Mouse (Mus musculus) c-Kit-positive CD71-positive TER-119-negative erythroid progenitor cells, embryonic 14.5 days (primary cell): ENCODE measurements around the gene Slc12a7.
A peak's percentile ranks its signal among the peaks of the same experiment; 100 is the strongest.
"Not testable (repeated sequence)": the region's sequence is repeated elsewhere in the genome, so short reads cannot be mapped to it uniquely, and the experiment has no call there.

Experiments used
- DNase-seq: peaks from one replicate; pipeline ENCODE4 v3.0.0-alpha.2; 2013; ENCODE audit warnings: low read depth

Gene Slc12a7

GRCm38 (mm10) chr13:73732742-73733700 lies at the start of gene Slc12a7:
Gene Slc12a7, plus strand, starts transcription at chr13:73733094.
- no peak for DNase-seq

GRCm38 (mm10) chr13:73683682-73684081 lies 49.2 kb upstream of the Slc12a7 start:
- no peak for DNase-seq

DNA sequence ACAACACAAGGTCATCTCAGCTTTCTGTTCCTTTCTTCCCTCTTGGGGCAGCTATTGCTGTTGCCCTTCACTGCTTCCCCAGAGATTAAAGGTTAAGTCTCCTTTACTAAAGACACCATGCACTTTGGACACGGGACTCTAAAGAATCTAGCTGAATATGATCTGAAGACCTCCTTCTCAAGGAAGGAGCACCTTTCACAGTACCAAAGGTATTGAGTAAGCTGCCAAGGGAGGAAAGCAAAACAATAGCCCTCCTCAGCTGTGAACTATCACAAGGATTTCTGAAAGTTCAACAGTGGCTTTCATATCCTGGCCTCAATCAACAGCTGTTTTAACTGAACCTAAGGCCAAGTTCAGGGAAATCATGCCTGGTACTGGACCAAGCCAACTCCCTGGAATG lies 48.5 kb upstream of the Slc12a7 start:
- no peak for DNase-seq

GRCm38 (mm10) chr13:73685502-73685901 lies 47.4 kb upstream of the Slc12a7 start:
- no peak for DNase-seq

DNA sequence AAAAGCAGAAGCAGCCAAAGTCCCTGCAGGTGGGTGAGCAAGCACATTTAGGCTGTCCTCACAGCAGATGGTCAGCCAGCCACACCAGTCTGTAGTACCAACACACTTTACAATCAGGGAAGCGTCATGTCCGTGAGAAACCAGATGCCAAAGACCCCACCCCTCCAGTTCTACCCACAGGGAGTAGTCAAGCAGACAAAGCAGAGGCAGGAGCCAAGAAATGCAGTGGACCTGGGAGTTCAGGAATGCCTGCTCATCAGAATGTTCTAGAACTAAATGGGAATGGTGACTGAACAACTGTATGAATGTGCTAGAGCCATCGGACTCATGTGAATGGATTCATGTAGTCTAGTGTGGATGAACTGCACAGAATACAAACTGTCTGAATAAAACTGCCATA lies 45.3 kb upstream of the Slc12a7 start:
- no peak for DNase-seq

- no peak for DNase-seq
These were observed 44.0 kb upstream of the Slc12a7 start for GRCm38 (mm10) chr13:73688934-73689333.

GRCm38 (mm10) chr13:73692249-73692868 lies 40.5 kb upstream of the Slc12a7 start:
- DNase-seq: peak; percentile 3

DNA sequence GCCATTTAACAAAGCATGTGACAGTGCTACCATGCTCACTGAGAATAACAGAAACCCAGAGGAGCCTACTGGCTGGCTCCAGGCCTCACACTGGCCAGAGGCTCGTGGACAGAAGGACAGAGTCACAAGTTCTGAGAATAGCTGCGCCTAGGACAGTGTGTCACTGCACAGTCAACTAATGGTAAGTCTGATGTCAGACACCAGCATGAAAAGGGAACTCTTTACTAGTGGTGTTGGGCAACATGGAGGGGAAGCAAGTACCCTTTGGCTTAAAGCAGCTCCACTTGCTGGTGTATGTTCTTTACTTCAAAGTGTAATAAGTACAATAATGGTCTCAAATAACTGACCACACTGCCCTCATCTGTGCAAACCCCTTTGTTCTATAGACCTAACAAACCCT lies 39.6 kb upstream of the Slc12a7 start:
- DNase-seq: no peak

- DNase-seq: no peak
These were observed 37.9 kb upstream of the Slc12a7 start for GRCm38 (mm10) chr13:73694972-73695371.

DNA sequence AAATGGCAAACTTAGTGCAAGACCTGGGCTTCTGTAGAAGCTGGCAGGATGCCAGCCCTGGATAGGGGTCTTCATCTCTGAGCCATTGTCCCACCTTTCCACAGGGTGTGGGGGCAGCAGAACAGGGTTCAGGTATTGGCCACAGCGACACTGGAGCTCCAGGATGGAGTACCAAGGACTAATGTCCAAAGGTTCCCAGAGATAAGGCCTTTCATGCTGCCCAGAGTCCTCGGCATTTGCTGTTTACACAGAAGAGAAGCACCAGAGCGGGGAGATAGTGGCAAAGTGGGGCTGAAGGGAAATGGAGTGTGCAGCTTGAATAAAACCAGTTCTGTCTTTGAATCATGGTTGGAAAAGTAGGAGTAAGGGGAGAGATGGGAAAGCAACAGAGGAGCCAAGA lies 36.4 kb upstream of the Slc12a7 start:
- no peak for DNase-seq

DNA sequence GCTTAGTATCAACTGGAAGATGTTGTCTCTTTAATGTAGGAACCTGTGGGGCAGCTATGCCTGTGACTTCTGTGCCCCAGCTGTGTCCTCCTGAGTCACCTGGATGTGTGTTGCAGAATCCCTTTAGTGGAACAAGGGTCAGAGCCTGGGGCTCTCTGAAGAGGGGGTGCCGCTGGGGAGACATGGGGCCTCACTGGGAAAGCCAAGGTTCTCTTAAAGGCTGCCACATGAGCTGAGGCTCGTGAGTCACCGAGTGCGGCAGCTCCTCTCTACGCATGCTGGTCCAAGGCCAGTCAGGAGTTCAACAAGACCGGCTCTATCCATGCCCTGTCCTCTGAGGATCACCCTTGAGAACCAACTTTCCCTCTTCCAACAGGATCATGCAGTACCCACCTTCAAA lies 33.2 kb upstream of the Slc12a7 start:
- DNase-seq: no peak

- DNase-seq: no peak
These were observed 32.3 kb upstream of the Slc12a7 start for GRCm38 (mm10) chr13:73700554-73700953.

DNA sequence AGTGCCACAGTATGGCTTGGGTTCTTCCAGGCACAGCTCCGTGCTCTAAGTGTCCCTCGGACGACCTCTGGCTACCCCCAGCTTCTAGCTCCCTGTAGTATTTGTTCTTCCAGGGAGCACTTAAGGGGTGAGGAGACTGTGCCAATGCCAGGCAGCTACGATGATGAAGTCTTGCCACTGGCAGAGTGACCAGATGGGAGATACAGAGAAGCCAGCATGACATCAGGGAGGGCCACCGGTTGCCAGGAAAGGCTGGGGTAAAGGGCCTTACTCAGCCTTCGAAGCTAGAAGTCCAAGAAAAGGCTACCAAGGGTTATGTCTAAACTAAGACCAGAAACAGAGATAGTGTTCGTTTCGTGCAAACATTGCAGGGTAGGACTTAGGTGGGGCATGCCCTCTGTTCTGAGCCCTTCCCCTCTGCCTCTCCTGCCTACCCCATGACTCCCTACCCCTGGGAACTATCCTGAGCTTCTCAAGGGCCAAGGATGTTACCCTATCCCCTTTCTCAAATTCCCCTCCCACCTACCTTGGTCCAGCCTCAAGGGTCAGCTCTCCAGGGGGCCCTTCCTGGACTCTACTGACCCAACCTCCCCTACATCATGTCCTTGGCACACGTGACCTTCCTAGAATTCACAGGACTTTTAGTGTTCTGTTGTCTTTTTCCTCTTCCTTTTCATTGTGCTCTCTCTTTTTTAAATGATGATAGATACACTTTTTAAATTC lies 31.6 kb upstream of the Slc12a7 start:
- DNase-seq: no peak

DNA sequence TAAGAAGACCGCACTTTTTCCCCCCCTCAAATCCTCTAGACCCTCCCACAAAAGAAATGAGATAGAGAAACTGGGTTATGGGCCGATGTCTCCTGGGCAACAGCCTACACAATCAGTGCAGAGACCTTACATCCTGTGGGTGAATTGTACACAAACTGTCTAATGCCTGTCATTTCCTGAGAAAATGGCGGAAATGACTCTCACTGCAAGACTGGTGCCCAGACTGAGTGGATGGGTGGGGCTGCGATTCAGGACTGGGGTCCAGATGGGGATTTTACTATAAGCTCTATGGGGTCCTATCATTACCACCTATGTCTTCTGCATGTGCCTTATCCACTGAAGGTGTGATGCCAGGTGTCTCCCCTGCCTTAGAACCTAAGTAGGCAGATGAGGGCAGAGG lies 30.1 kb upstream of the Slc12a7 start:
- DNase-seq: no peak

GRCm38 (mm10) chr13:73703486-73703885 lies 29.4 kb upstream of the Slc12a7 start:
- not testable (repeated sequence) for DNase-seq

DNA sequence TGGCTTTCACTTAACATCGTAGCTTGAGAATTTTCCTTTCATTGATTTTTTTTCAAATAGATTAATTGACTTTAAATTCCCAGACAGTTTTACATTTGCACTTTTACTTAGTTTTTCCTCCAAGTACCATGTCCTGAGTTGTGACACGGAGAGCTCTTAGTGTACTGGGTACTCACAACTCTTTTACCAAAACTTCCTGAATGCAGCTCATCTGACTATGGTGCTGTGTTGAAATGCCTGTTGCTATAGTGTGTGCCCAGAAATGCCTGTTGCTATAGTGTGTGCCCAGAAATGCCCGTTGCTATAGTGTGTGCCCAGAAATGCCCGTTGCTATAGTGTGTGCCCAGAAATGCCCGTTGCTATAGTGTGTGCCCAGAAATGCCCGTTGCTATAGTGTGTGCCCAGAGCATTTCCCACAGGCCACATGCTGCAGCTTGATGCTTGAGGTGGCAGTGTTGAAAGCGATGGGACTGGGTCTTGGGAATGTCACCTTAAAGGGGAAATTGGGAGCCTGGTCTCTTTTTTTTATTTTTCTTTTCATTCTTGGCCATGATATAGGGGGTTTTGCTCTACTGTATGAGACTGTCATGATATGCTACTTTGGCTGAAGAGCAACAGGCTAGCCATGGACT lies 28.1 kb upstream of the Slc12a7 start, which contains the start of gene Slc6a19:
TSS of gene Slc6a19 (minus strand) at position 172 of the 632 bp plus-strand sequence.
- DNase-seq: no peak

DNA sequence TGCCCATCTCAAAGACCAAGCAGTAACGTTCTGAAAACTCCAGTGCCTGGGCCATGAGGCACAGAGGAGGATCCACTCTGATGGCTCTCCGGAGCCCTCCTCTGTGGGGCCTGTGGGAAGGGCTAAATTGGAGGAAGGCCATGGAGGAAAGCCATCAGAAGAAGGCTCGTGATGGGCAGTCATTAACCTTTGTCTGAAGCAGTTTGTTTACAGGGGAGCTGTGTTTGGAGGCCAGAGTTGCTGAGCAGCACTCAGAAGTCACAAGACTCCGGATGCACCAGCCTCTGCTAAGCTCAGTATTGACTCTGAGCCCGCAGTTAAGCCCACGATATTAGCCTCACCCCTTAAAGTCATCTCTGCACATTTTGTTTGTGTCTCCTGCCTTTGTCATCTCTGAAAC lies 23.4 kb upstream of the Slc12a7 start:
- no peak for DNase-seq

GRCm38 (mm10) chr13:73711221-73711620 lies 21.7 kb upstream of the Slc12a7 start:
- DNase-seq: no peak

- no peak for DNase-seq
These were observed 21.1 kb upstream of the Slc12a7 start for GRCm38 (mm10) chr13:73711803-73712202.

DNA sequence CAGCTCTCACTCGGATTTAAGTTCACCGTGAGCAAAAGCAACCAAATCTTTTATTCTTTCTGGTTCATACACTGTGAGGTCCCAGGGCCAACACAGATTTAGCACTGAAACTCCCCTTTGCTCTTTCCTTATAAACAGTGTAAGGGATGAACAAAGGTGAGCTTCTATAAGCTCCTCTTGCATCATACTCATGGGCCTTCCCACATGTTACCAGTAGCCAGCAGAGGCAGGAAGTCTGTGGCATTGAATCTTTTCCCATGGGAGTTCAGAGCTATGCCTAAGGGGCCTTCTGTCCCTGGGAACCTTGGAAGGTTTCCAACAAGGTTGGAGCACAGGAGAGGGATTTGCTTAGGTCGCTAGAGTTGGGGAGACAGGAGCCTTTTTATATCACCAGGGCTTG lies 20.7 kb upstream of the Slc12a7 start:
- no peak for DNase-seq

DNA sequence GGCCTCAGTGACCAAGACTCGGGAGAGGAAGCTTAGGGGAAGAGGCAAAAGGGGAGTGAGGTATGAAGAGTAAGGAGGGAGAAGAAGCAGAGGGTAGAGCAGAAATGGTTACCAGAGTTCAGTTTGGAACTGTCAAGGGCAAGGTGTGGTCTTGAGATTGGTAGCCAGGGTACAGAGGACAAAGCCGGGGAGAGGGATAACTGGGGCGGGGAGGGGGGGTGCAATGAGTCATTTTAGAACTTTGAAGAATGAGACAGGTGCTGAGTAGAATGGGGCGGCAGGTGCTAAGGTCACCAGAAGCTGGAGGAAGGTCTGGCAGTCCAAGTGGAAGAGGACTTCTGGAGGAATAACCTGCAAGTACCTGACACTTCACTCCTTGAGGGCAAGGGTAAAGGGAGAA lies 19.7 kb upstream of the Slc12a7 start:
- DNase-seq: no peak

GRCm38 (mm10) chr13:73714020-73714419 lies 18.9 kb upstream of the Slc12a7 start:
- DNase-seq: no peak
